Mouse (Mus musculus): Measurements from ENCODE around the gene Ndufs7.

DNA sequence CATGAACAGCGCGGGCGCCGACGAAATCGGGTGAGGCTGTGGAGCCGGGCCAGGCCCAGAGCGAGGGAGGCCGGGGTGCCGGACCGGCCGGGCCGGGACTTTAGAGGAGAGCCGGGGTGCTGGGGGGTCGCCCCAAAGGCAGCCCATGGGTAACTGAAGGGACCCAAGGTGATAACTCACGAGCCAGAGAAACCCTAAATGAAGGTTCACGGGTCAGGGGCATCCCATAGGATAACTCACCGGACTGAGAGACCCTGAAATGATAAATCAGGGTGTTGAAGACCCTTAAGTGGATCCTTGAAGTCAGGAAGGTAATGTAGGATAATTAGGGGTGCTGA lies 16.2 kb downstream of the Ndufs7 start:
- no peak for TF ChIP-seq POLR2A (IDR thresholded peaks at IDR 0.05; ENCODE audit: control insufficient read depth in 1 of 2, insufficient read depth in 1 of 2, low read depth in 1 of 2, low read length in 2 of 2, poor library complexity in 1 of 2)
- no peak for TF ChIP-seq CTCF (IDR thresholded peaks at IDR 0.05 in 2 of 3, conservative IDR thresholded peaks at IDR 0.05 in 1 of 3; ENCODE audit: control insufficient read depth in 1 of 3, insufficient read depth in 1 of 3, low read depth in 2 of 3, low read length in 3 of 3, poor library complexity in 1 of 3, severe bottlenecking in 1 of 3)
- no peak for TF ChIP-seq E2F4 (IDR thresholded peaks at IDR 0.05; ENCODE audit: borderline replicate concordance, low read depth, low read length)
- TF ChIP-seq POLR2AphosphoS2 (IDR thresholded peaks at IDR 0.05; ENCODE audit: low read length) = no peak
- no peak for TF ChIP-seq MAX (IDR thresholded peaks at IDR 0.05; ENCODE audit: low read length)
- TF ChIP-seq SIN3A (IDR thresholded peaks at IDR 0.05; ENCODE audit: low read length) = no peak

Data from MEL (cell line).